Mouse (Mus musculus): ENCODE measurements at regions not wholly inside any gene's neighbourhood (a gene's known extent, or its start where the extent isn't known, plus 50 kb on each side); places are given as distances from the start of the nearest gene placed in this dataset.

- TF ChIP-seq MYOG (IDR thresholded peaks at IDR 0.05; ENCODE audit: control insufficient read depth in 1 of 3, insufficient read depth in 1 of 3, insufficient read length in 2 of 3, low read depth in 2 of 3) (no peak), POLR2A (IDR thresholded peaks at IDR 0.05; ENCODE audit: insufficient read length, low read depth) (no peak)
These were observed 587.5 kb upstream of the Manea start for GRCm38 (mm10) chr4:26933988-26934798.
